Mouse (Mus musculus): ENCODE results near the gene Kmt5c. TPM values are rescaled to one million over a fixed set of nuclear protein-coding genes. Genes with fewer than 3 reads are reported as not detected.
A peak's percentile ranks its signal among the peaks of the same experiment; 100 is the strongest.

The Kmt5c gene
- total and polyA plus RNA-seq, 2 experiments: 7.8 to 35.1 TPM

- no peak for TF ChIP-seq CTCF (IDR thresholded peaks at IDR 0.05; ENCODE audit: low read depth, low read length)
- TF ChIP-seq POLR2A (IDR thresholded peaks at IDR 0.05; ENCODE audit: extremely low read depth, insufficient read depth, low read length): no peak
- peak overlapping the region; percentile 49; the same call in 1 of the 2 replicates for H3K9ac ChIP-seq (ENCODE audit: low read depth, low read length)
- peaks cover 7% of the 10 kb centered on the region; the same call in 1 of the 2 replicates for H3K4me1 ChIP-seq (ENCODE audit: control insufficient read depth, insufficient read depth, low read length)
- H3K79me2 ChIP-seq (ENCODE audit: control insufficient read depth, insufficient read depth, low read length): no peaks in the 10 kb centered on the region
- peak overlapping the region; percentile 64; the same call in 1 of the 2 replicates for H3K4me3 ChIP-seq (ENCODE audit: insufficient read depth, low read depth, low read length)
- H3K36me3 ChIP-seq (ENCODE audit: control insufficient read depth, insufficient read depth, low read length): no peaks in the 10 kb centered on the region
- no peak overlapping the region for H3K27ac ChIP-seq (replicated peaks; ENCODE audit: insufficient read depth, low read depth, low read length)
- WGBS: 3% methylated on average over 45 of the region's 56 CpGs
- no peak for DNase-seq (ENCODE audit: extremely low read depth, low read depth, low spot score)
- H3K27me3 ChIP-seq (ENCODE audit: control insufficient read depth, insufficient read depth, low read length): peaks cover 13% of the 10 kb centered on the region; the same call in 1 of the 2 replicates
These were observed 37.2 kb downstream of the Kmt5c start for GRCm38 (mm10) chr7:4776861-4777830.

GRCm38 (mm10) chr7:4777851-4778637 is 38.1 kb downstream of the Kmt5c start:
- Histone ChIP-seq H3K27me3 (ENCODE audit: control insufficient read depth, insufficient read depth, low read length) (peaks cover 13% of the 10 kb centered on the region; the same call in 1 of the 2 replicates), H3K36me3 (ENCODE audit: control insufficient read depth, insufficient read depth, low read length) (no peaks in the 10 kb centered on the region), H3K27ac (replicated peaks; ENCODE audit: insufficient read depth, low read depth, low read length) (no peak overlapping the region), H3K4me3 (ENCODE audit: insufficient read depth, low read depth, low read length) (no peak overlapping the region), H3K4me1 (ENCODE audit: control insufficient read depth, insufficient read depth, low read length) (peaks cover 7% of the 10 kb centered on the region; the same call in 1 of the 2 replicates), H3K79me2 (ENCODE audit: control insufficient read depth, insufficient read depth, low read length) (no peaks in the 10 kb centered on the region), H3K9ac (ENCODE audit: low read depth, low read length) (no peak overlapping the region)
- WGBS: 11% methylated on average over 20 of the region's 20 CpGs
- TF ChIP-seq POLR2A (IDR thresholded peaks at IDR 0.05; ENCODE audit: extremely low read depth, insufficient read depth, low read length): no peak
- no peak for TF ChIP-seq CTCF (IDR thresholded peaks at IDR 0.05; ENCODE audit: low read depth, low read length)
- no peak for DNase-seq (ENCODE audit: extremely low read depth, low read depth, low spot score)

- peaks cover 7% of the 10 kb centered on the region; the same call in 1 of the 2 replicates for H3K4me1 ChIP-seq (ENCODE audit: control insufficient read depth, insufficient read depth, low read length)
- no peak for DNase-seq (ENCODE audit: extremely low read depth, low read depth, low spot score)
- H3K27me3 ChIP-seq (ENCODE audit: control insufficient read depth, insufficient read depth, low read length): peaks cover 13% of the 10 kb centered on the region; the same call in 1 of the 2 replicates
- H3K36me3 ChIP-seq (ENCODE audit: control insufficient read depth, insufficient read depth, low read length): no peaks in the 10 kb centered on the region; the same call in 1 of the 2 replicates
- no peak overlapping the region for H3K27ac ChIP-seq (replicated peaks; ENCODE audit: insufficient read depth, low read depth, low read length)
- H3K4me3 ChIP-seq (ENCODE audit: insufficient read depth, low read depth, low read length): no peak overlapping the region
- WGBS: 47% methylated on average over 5 of the region's 5 CpGs
- no peak for TF ChIP-seq POLR2A (IDR thresholded peaks at IDR 0.05; ENCODE audit: extremely low read depth, insufficient read depth, low read length)
- TF ChIP-seq CTCF (IDR thresholded peaks at IDR 0.05; ENCODE audit: low read depth, low read length): no peak
- no peak overlapping the region for H3K9ac ChIP-seq (ENCODE audit: low read depth, low read length)
- no peaks in the 10 kb centered on the region for H3K79me2 ChIP-seq (ENCODE audit: control insufficient read depth, insufficient read depth, low read length)
These were observed 40.0 kb downstream of the Kmt5c start for GRCm38 (mm10) chr7:4779921-4780320.

GRCm38 (mm10) chr7:4782130-4782529 is 42.2 kb downstream of the Kmt5c start:
- Histone ChIP-seq H3K9ac (ENCODE audit: low read depth, low read length) (no peak overlapping the region), H3K4me1 (ENCODE audit: control insufficient read depth, insufficient read depth, low read length) (peaks cover 5% of the 10 kb centered on the region; the same call in 1 of the 2 replicates), H3K36me3 (ENCODE audit: control insufficient read depth, insufficient read depth, low read length) (no peaks in the 10 kb centered on the region; the same call in 1 of the 2 replicates), H3K79me2 (ENCODE audit: control insufficient read depth, insufficient read depth, low read length) (no peaks in the 10 kb centered on the region), H3K4me3 (ENCODE audit: insufficient read depth, low read depth, low read length) (no peak overlapping the region), H3K27ac (replicated peaks; ENCODE audit: insufficient read depth, low read depth, low read length) (no peak overlapping the region), H3K27me3 (ENCODE audit: control insufficient read depth, insufficient read depth, low read length) (peaks cover 8% of the 10 kb centered on the region; the same call in 1 of the 2 replicates)
- no peak for TF ChIP-seq POLR2A (IDR thresholded peaks at IDR 0.05; ENCODE audit: extremely low read depth, insufficient read depth, low read length)
- TF ChIP-seq CTCF (IDR thresholded peaks at IDR 0.05; ENCODE audit: low read depth, low read length): no peak
- 36% methylated on average over 3 of the region's 3 CpGs for WGBS
- DNase-seq (ENCODE audit: extremely low read depth, low read depth, low spot score): no peak

- Histone ChIP-seq H3K27me3 (ENCODE audit: control insufficient read depth, insufficient read depth, low read length) (peaks cover 3% of the 10 kb centered on the region; the same call in 1 of the 2 replicates), H3K36me3 (ENCODE audit: control insufficient read depth, insufficient read depth, low read length) (no peaks in the 10 kb centered on the region; the same call in 1 of the 2 replicates), H3K4me3 (ENCODE audit: insufficient read depth, low read depth, low read length) (no peak within 1 kb of the TSS), H3K4me1 (ENCODE audit: control insufficient read depth, insufficient read depth, low read length) (no peaks in the 10 kb centered on the region), H3K9ac (ENCODE audit: low read depth, low read length) (no peak within 1 kb of the TSS), H3K79me2 (ENCODE audit: control insufficient read depth, insufficient read depth, low read length) (peaks cover 4% of the 10 kb centered on the region; the same call in 1 of the 2 replicates), H3K27ac (replicated peaks; ENCODE audit: insufficient read depth, low read depth, low read length) (no peak within 1 kb of the TSS)
- no peak for DNase-seq (ENCODE audit: extremely low read depth, low read depth, low spot score)
- 83% methylated on average over 2 of the region's 2 CpGs for WGBS
- no peak for TF ChIP-seq POLR2A (IDR thresholded peaks at IDR 0.05; ENCODE audit: extremely low read depth, insufficient read depth, low read length)
- no peak for TF ChIP-seq CTCF (IDR thresholded peaks at IDR 0.05; ENCODE audit: low read depth, low read length)
These were observed 42.8 kb downstream of the Kmt5c start, which contains the start of the genes Il11 and Tmem190 for GRCm38 (mm10) chr7:4782759-4783158. TSS of gene Il11 (minus strand) at chr7:4782859. TSS of gene Tmem190 (plus strand) at chr7:4782937.

All from liver, adult 2 months (tissue).